Mouse (Mus musculus) mesoderm, embryonic 11.5 days (tissue): ENCODE data around the gene Ubqln3.

ENCODE experiments used
- DNase-seq: peaks from one replicate; pipeline ENCODE4 v3.0.0-alpha.2; 2012; ENCODE audit warnings: low read depth, low spot score

Gene Ubqln3

DNA sequence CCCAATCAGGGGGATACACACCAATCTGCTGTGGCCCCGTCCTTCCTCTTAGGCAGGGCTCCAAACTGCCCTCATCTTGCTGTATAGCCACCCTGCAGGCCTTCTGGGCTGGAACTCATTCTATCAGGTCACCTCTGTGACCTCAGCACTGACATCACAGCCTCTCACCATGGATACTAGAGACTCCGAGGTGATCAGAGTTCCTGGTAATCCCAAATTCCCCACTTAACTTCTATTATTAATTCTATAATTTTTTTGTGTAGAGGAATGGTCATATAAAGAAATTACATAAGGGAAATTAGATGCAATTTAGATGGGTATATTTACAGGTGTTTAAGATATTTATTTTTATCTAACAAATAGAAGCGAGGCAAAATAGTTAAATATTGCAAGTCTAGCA lies at the start of gene Ubqln3:
Gene Ubqln3 (minus strand): TSS at position 101 of the 400 bp plus-strand sequence.
- no peak for DNase-seq

DNA sequence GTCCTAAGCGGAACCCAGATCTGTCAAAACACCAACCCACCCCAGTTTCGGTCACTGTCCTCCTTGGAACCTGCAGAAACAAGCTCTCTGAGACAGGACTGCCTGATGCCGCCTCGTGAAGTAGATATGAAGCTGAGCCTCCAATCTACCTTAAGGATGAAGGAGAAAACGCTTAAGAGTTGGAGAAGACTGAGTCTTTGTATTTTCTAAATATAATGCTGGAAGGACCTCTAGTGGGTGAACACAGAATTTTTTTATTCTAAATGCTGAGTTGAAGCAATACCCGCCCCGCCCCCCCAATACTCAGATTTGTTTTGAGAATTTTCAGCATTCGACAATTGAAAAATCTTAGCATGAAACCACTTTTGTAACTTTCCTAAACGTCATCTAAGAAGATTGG lies 48.2 kb upstream of the Ubqln3 start:
- DNase-seq, result no peak

DNA sequence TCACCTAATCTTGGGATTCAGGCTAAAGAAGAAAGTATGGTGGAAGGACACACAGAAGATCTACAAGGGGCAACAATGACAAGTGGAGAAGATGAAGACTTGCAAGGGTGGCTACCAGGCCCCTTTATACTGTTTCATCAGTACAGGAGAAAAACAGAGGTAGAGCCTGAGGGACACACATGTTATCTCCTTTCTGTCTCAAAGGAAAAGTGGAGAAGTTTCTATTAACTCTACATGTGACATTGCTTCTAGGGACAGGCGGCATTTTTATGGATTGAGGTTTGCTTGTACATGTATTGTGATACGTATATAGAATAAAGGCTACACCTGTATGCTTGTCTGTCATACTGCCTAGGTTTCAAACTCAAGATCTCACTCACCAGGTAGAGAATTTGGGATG lies 40.2 kb upstream of the Ubqln3 start, which contains the start of gene Olfr648:
Gene Olfr648 (minus strand): TSS at position 101 of the 400 bp plus-strand sequence.
- no peak for DNase-seq

DNA sequence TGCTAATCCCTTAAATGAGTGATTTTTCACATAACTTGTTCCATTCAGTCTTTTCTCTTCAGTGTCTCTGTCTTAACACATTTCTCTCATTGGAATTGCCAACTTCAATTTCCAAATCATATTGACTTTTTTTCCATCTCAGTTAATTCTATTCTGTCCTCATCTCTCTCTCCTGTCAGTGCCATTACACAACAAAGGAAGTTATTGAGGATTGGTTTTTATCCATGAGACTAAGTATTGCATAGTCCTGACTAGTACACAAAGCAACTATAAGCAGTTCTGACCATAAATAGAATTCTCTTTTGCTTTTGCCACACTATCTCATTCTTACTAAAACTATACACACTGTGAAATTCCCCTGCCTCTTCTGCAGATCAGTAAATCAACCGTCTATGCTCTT lies 36.0 kb upstream of the Ubqln3 start:
- no peak for DNase-seq

DNA sequence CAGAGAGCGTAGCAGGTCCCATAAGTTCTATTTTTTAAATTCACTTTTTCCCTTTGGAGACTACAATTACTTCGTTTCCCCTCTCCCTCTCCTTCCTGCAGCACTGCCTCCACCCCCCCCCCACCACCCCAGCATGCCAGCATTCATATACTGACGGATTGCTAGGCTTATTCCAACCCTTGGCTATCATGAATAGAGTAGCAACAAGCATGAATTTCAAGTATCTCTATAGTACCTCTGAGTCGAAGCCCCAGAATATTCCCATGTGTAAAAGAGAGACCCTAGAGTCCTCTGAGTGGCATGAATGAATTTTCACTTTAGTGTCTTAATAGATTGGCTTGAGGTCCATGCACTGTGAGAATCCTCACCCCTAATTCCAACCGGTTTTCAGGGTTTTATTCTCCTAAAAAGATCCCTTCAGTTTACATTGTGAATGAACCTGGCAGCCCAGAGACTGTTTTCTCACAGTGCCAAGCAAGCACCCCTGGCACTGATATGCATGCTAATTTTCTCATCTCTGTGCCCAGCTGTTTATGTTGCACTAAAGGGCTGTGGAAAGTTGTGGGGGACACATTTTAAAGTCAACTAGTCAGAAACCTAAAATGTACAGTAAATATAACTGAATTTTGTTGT lies 35.5 kb upstream of the Ubqln3 start:
- no peak for DNase-seq

DNA sequence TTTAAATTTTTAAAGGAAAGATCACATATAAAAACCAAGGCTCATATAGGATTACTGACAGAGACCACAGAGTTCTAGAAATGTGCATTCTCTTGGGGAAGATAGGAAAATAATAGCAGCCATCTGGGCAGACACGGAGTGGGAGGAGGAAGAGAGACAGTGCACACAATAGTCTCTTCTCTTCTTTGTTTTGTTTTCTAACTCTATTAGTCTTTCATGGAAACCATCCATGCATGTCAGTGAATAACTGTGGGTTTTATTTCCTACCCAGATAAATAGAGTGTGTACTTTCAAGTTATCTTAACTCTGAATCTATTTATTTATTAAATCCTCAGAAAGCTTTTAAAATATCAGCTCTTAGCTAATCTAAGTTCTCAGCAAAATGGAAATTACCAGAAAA lies 32.0 kb upstream of the Ubqln3 start:
- no peak for DNase-seq

DNA sequence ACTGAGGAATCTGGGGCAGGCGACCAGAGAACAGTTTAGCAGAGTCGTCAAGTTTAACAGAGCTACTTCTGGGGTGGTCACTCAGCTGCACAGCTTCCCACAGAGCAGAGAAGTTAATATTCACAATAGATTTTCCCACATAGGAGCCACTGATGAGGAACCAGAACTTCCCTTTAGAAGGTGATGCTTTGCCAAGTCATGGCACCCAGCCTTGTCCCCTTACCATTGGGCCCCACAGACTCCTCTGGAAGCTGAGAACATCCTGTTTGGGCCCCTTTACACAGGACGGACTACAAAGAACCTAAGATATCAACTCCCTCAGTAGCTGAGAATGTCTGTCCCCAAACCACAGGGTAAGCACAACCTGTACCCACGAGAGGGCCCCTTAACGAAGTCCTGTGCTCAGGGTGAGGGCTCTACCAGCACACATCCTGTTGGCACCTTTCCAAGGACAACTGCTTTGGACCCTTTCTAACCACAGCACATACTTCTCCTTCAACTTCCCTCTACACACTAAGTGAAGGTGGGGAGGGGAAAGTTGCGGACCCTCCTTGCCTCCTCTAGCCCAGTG lies 26.6 kb upstream of the Ubqln3 start:
- no peak for DNase-seq

DNA sequence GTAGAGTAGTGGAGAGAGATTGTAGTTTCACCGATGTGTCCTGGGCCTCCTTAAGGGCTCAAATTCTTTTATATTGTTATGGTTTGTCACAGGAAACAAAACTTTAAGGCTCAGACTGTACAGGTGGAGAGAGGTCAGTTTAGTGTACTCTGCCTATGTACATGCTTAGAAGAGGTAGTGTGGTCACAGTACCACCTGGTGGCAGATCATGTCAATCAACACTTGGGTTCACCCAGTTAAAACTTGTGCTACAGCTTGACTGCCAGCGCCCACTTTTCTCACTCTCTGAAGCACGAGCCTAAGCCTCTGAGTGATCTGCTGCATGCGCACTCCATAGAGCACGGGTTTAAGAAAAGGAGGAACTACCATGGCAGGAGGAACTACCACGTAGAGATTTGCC lies 24.0 kb upstream of the Ubqln3 start:
- DNase-seq, result no peak

DNA sequence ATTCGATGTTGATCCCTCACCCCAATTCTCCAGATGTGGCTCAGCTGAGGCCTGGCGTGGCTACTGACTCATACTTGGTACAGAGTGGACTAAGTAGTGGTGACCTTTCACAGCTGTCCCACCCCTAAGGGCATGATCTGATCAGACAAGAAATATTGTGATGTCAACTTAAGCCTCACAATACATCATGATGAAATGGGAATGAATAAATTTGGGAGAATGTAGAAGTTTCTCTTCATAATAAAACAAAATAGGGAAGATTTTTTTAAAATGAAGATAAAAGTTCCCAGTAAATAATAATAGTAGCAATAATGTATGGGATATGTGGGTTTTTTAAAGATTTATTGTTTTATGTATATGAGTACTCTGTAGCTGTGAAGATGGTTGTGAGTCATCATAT lies 7.4 kb upstream of the Ubqln3 start, which contains the start of gene Ubqlnl:
Gene Ubqlnl (minus strand): TSS at position 101 of the 400 bp plus-strand sequence.
- DNase-seq, result no peak

DNA sequence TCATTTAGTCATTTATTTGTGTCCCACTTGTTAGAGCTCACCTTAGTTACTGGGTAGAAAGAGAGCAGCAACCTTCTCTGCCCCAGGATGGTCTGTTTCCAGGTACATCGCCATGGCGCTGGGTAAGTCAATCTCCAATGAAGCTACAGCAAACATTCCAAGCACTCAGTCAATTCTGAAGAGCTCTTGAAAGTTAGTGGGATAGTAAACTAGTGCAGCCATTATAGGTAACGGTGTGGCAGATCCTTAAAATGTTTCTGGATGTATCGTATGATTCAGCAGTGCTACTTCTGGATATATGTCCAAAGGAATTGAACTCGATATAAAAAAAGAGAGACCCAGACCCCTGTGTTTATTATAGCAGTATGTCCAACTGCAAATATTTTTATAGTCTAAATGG lies 5.8 kb downstream of the Ubqln3 start, which contains the start of gene Olfr643:
Gene Olfr643 (minus strand): TSS at position 101 of the 400 bp plus-strand sequence.
- no peak for DNase-seq

DNA sequence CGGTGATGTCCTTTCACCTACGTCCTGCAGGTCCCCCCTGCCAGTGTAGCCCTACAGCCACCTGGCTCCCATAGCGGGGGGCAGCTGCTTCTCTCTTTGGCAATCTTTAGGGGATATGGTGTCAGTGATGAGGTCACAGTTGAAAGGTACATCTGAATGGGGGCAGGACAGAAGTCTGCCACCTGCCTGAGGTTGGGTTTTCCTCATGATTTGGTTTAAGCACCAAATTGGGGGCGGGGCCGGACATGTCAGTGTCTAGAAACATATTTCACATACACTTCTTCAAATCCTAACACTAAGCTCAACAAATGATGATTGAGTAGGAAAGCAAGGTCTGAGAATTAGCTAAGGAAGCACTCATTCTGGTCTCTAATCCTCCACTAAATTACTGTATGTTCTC lies 13.4 kb downstream of the Ubqln3 start, which contains the start of gene Ubqln5:
Gene Ubqln5 (minus strand): TSS at position 101 of the 400 bp plus-strand sequence.
- DNase-seq, result no peak

DNA sequence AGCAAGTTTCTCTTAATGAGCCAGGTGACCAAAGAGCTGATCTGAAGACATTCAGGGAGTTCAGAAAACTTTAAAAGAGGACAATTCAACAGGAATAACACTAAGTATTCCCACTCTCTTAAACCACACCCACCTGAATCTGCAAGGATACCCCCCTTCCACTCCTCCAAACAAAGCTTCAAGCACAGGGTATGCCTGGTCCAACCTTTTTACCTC lies 38.4 kb downstream of the Ubqln3 start, which contains the start of gene Olfr646:
Gene Olfr646 (plus strand): TSS at position 117 of the 216 bp plus-strand sequence.
- DNase-seq, result no peak

DNA sequence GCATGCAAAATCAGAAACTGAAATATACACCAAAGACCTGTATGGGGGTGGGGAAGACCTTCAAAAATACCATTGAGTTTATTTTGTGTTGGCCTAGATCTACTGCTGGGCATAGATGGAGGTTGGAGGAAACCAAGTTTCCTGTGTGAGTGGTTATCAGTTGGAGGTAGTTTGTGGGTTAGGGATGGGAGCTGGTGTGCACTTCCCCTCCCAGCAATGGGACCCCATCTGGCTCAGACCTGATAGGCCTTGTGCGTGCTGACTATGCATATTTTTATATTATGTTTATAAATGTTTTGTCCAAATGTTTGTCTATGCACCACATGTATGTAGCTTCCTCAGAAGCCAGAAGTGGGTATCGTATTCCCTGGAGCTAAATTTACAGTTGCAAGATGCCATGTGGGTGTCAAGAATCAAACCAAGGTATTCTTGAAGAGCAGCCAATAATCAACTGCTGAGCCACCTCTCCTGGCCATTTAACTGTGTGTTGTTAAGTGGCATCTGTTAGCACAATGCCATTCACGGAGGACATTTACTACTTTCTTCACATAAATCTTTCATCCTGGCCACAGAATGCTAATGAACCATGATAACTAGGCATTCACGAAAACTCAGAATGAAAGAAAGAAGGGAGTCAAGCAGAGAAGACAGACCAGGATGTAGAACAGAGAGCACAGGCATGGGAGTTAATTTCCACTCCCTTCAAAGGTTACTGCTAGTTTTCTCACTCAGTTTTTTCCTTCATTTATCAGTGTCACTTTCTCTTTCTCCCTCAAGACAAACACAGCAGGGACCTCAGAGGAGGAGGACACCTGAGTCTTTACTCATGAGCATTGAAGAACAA lies 38.9 kb downstream of the Ubqln3 start:
- DNase-seq, result peak; percentile 51
